Mouse (Mus musculus) gastrocnemius, postnatal 14 days (tissue): ENCODE results near the gene Ube2l6. TPM values are rescaled to one million over a fixed set of nuclear protein-coding genes. Genes with fewer than 3 reads are reported as not detected.
A peak's percentile ranks its signal among the peaks of the same experiment; 100 is the strongest.
"Not testable (repeated sequence)": the region's sequence is repeated elsewhere in the genome, so short reads cannot be mapped to it uniquely, and the experiment has no call there.

Source experiments
- DNase-seq: peaks from one replicate; pipeline ENCODE4 v3.0.0; 2021; ENCODE audit warnings: mixed read lengths
- intact Hi-C: fragments of 180-260 bp; cut with DNase I; formaldehyde crosslinking; loops from one replicate; pipeline ENCODE4 v1.15.1; 2025; ENCODE audit warnings: low total_unique reads
- total RNA-seq, 2 experiments: library from RNA; stranded (reverse); gene quantifications; 2 replicates each; pipeline ENCODE4 v1.2.3; 2021

Ube2l6 gene
- total RNA-seq, 2 experiments from 2014 or later = 6.1 to 7.0 TPM

GRCm38 (mm10) chr2:84788316-84788715, 10.3 kb upstream of the Ube2l6 start:
- intact Hi-C loops = no loop called here
- no peak for DNase-seq

GRCm38 (mm10) chr2:84790418-84790817, 8.2 kb upstream of the Ube2l6 start:
- intact Hi-C loops = no loop called here
- DNase-seq = no peak

GRCm38 (mm10) chr2:84792516-84792915, 6.1 kb upstream of the Ube2l6 start:
- no peak for DNase-seq
- intact Hi-C loops = no loop called here

- intact Hi-C loops = no loop called here
Measured at GRCm38 (mm10) chr2:84793154-84793553, 5.5 kb upstream of the Ube2l6 start.

GRCm38 (mm10) chr2:84793871-84794270, 4.8 kb upstream of the Ube2l6 start:
- intact Hi-C loops = no loop called here
- DNase-seq = no peak

More at GRCm38 (mm10) chr2:84793154-84793553, 5.5 kb upstream of the Ube2l6 start:
- no peak for DNase-seq

- peak; percentile 73 for DNase-seq
- intact Hi-C loops = loop anchor here (5.0 kb wide), 1 partner anchor 56 kb away; the partner anchor contains the start of gene Gm19426
Measured at GRCm38 (mm10) chr2:84797833-84798492, 665 bp upstream of the Ube2l6 start.

GRCm38 (mm10) chr2:84799041-84799561, 473 bp downstream of the Ube2l6 start:
- peak; percentile 52 for DNase-seq
- intact Hi-C loops = loop anchor here (5.0 kb wide), 1 partner anchor 57 kb away; the partner anchor contains the start of gene Gm19426

- intact Hi-C loops = no loop called here
- DNase-seq = no peak
Measured at GRCm38 (mm10) chr2:84800304-84800703, 1.7 kb downstream of the Ube2l6 start.

- intact Hi-C loops, DNase-seq: not testable (repeated sequence)
Measured at GRCm38 (mm10) chr2:84801223-84801622, 2.6 kb downstream of the Ube2l6 start.

GRCm38 (mm10) chr2:84803963-84804362, 5.3 kb downstream of the Ube2l6 start:
- intact Hi-C loops = no loop called here
- DNase-seq = no peak

- intact Hi-C loops = no loop called here
- no peak for DNase-seq
Measured at GRCm38 (mm10) chr2:84806546-84806945, 7.9 kb downstream of the Ube2l6 start.

- DNase-seq = no peak
- intact Hi-C loops = no loop called here
Measured at GRCm38 (mm10) chr2:84809330-84809729, 10.7 kb downstream of the Ube2l6 start.

- intact Hi-C loops = no loop called here
- no peak for DNase-seq
Measured at GRCm38 (mm10) chr2:84810526-84810885, 11.9 kb downstream of the Ube2l6 start.

- intact Hi-C loops = no loop called here
Measured at GRCm38 (mm10) chr2:84810886-84811577, 12.4 kb downstream of the Ube2l6 start.

GRCm38 (mm10) chr2:84811880-84812279, 13.3 kb downstream of the Ube2l6 start:
- no peak for DNase-seq
- intact Hi-C loops = no loop called here

More at GRCm38 (mm10) chr2:84810886-84811577, 12.4 kb downstream of the Ube2l6 start:
- peak; percentile 83 for DNase-seq

GRCm38 (mm10) chr2:84812676-84813075, 14.0 kb downstream of the Ube2l6 start:
- intact Hi-C loops = no loop called here

GRCm38 (mm10) chr2:84819861-84820260, 21.2 kb downstream of the Ube2l6 start:
- DNase-seq = no peak
- intact Hi-C loops = no loop called here

More at GRCm38 (mm10) chr2:84812676-84813075, 14.0 kb downstream of the Ube2l6 start:
- DNase-seq = no peak

GRCm38 (mm10) chr2:84822552-84822951, 23.9 kb downstream of the Ube2l6 start, which contains the start of gene Smtnl1:
Gene Smtnl1, minus strand, starts transcription at chr2:84822652.
- no peak for DNase-seq
- intact Hi-C loops = no loop called here

GRCm38 (mm10) chr2:84823237-84823636, 24.6 kb downstream of the Ube2l6 start:
- DNase-seq = no peak
- intact Hi-C loops = no loop called here

- intact Hi-C loops = no loop called here
Measured at GRCm38 (mm10) chr2:84826488-84827282, 28.1 kb downstream of the Ube2l6 start, which contains the start of gene Timm10. Gene Timm10, plus strand, starts transcription at chr2:84826997.

More at GRCm38 (mm10) chr2:84826488-84827282, 28.1 kb downstream of the Ube2l6 start, which contains the start of gene Timm10:
- peak; percentile 86 for DNase-seq
